Mouse (Mus musculus) urinary bladder, postnatal 25 days (tissue): ENCODE measurements at regions not wholly inside any gene's neighbourhood (a gene's known extent, or its start where the extent isn't known, plus 50 kb on each side); places are given as distances from the start of the nearest gene placed in this dataset.

Source experiments
- DNase-seq: peaks from one replicate; pipeline ENCODE4 v3.0.0; 2022; ENCODE audit warnings: low spot score

- DNase-seq: no peak
Observed at GRCm38 (mm10) chr2:57772315-57772714, 225.4 kb upstream of the Galnt5 start.

- no peak for DNase-seq
Observed at GRCm38 (mm10) chr2:57776154-57776553, 221.5 kb upstream of the Galnt5 start.

- no peak for DNase-seq
Observed at GRCm38 (mm10) chr2:57780836-57781235, 216.8 kb upstream of the Galnt5 start.

- no peak for DNase-seq
Observed at GRCm38 (mm10) chr2:57793519-57794296, 204.0 kb upstream of the Galnt5 start.

- DNase-seq: no peak
Observed at GRCm38 (mm10) chr2:57799279-57799678, 198.4 kb upstream of the Galnt5 start.

GRCm38 (mm10) chr2:57807911-57808310 is 189.8 kb upstream of the Galnt5 start:
- no peak for DNase-seq

- DNase-seq: no peak
Observed at GRCm38 (mm10) chr2:57812996-57813395, 184.7 kb upstream of the Galnt5 start.

- DNase-seq: no peak
Observed at GRCm38 (mm10) chr2:57820343-57820742, 177.3 kb upstream of the Galnt5 start.

GRCm38 (mm10) chr2:57820923-57821322 is 176.8 kb upstream of the Galnt5 start:
- DNase-seq: no peak

GRCm38 (mm10) chr2:57828284-57828683 is 169.4 kb upstream of the Galnt5 start:
- DNase-seq: no peak

- DNase-seq: peak; percentile 40
Observed at GRCm38 (mm10) chr2:57832565-57833355, 164.9 kb upstream of the Galnt5 start.

GRCm38 (mm10) chr2:57845135-57845534 is 152.5 kb upstream of the Galnt5 start:
- no peak for DNase-seq

- no peak for DNase-seq
Observed at GRCm38 (mm10) chr2:57847707-57848106, 150.0 kb upstream of the Galnt5 start.

- DNase-seq: no peak
Observed at GRCm38 (mm10) chr2:57849338-57850057, 148.2 kb upstream of the Galnt5 start.

- no peak for DNase-seq
Observed at GRCm38 (mm10) chr2:57850058-57850400, 147.7 kb upstream of the Galnt5 start.

- no peak for DNase-seq
Observed at GRCm38 (mm10) chr2:57856524-57857107, 141.1 kb upstream of the Galnt5 start.

GRCm38 (mm10) chr2:57865289-57865688 is 132.4 kb upstream of the Galnt5 start:
- DNase-seq: no peak

- no peak for DNase-seq
Observed at GRCm38 (mm10) chr2:57868046-57868445, 129.6 kb upstream of the Galnt5 start.

GRCm38 (mm10) chr2:57900168-57900567 is 97.5 kb upstream of the Galnt5 start:
- no peak for DNase-seq

GRCm38 (mm10) chr2:57900580-57901247 is 97.0 kb upstream of the Galnt5 start:
- DNase-seq: no peak

GRCm38 (mm10) chr2:57905184-57905583 is 92.5 kb upstream of the Galnt5 start:
- DNase-seq: no peak

GRCm38 (mm10) chr2:57906939-57907338 is 90.7 kb upstream of the Galnt5 start:
- DNase-seq: no peak
